In genomic region chr9:24466649-24467048, GRCm38 (mm10) we compare ENCODE assay signal across 17 mouse cellular contexts.
"Had no signal": no experiment of that assay in that cellular context is flagged by ENCODE, and none has a peak within 500 bp of the region (broad histone marks: within the 10 kb centered on the region; RNA-seq: fewer than 3 reads in every experiment).

No protein-coding gene starts in this region.

- H3K4me3 ChIP-seq: lung, embryonic 15.5 days; megakaryocyte, embryonic 14.5 days; midbrain, embryonic 13.5 days; midbrain, embryonic 15.5 days; neural tube, embryonic 12.5 days; stomach, embryonic 15.5 days had no signal

- H3K27ac ChIP-seq: lung, embryonic 15.5 days; macrophage; midbrain, embryonic 13.5 days; midbrain, embryonic 15.5 days; neural tube, embryonic 12.5 days; stomach, embryonic 15.5 days; stomach, postnatal 0 days had no signal

- H3K4me1 ChIP-seq: lung, embryonic 15.5 days; midbrain, embryonic 13.5 days; midbrain, embryonic 15.5 days; neural tube, embryonic 12.5 days; stomach, embryonic 15.5 days had no signal

- H3K9me3 ChIP-seq: lung, embryonic 15.5 days; megakaryocyte, embryonic 14.5 days; midbrain, embryonic 13.5 days; midbrain, embryonic 15.5 days; neural tube, embryonic 12.5 days; stomach, embryonic 15.5 days had no signal

- H3K36me3 ChIP-seq: lung, embryonic 15.5 days; midbrain, embryonic 15.5 days; neural tube, embryonic 12.5 days; stomach, embryonic 15.5 days had no signal

- H3K4me2 ChIP-seq: lung, embryonic 15.5 days; midbrain, embryonic 11.5 days; midbrain, embryonic 13.5 days; midbrain, embryonic 15.5 days; neural tube, embryonic 12.5 days; stomach, embryonic 15.5 days had no signal

- H3K27me3 ChIP-seq: lung, embryonic 15.5 days; megakaryocyte, embryonic 14.5 days; midbrain, embryonic 13.5 days; midbrain, embryonic 15.5 days; neural tube, embryonic 12.5 days; stomach, embryonic 15.5 days had no signal

- DNase-seq: lung, adult 2 months; lung, postnatal 14 days; lung, postnatal 36 days; right cerebral cortex, postnatal 25 days; thymus, adult 2 months; thymus, postnatal 25 days; thymus, postnatal 4 days had no signal

- H3K9ac ChIP-seq: lung, embryonic 15.5 days; midbrain, embryonic 13.5 days; midbrain, embryonic 15.5 days; neural tube, embryonic 12.5 days; stomach, embryonic 15.5 days had no signal

- ATAC-seq: lung, postnatal 0 days; midbrain, embryonic 13.5 days; midbrain, embryonic 15.5 days had no signal
